Mouse (Mus musculus) forebrain, postnatal 0 days (tissue): Measurements from ENCODE around the gene Zbtb16. TPM values are rescaled to one million over a fixed set of nuclear protein-coding genes. Genes with fewer than 3 reads are reported as not detected.

ENCODE experiments used
- ATAC-seq: fragments of 200-750 bp; cut with Nextera tagmentation; 2 replicates; pipeline ENCODE4 v1.8.0; 2017; ENCODE audit warnings: mild to moderate bottlenecking, moderate library complexity
- DNase-seq: peaks from one replicate; pipeline ENCODE4 v3.0.0-alpha.2; 2015
- H3K27ac ChIP-seq: fragments of 300-500 bp; sonication (generic); 2 replicates; pipeline ENCODE4 v1.5.1; 2014; ENCODE audit warnings: low read depth, mild to moderate bottlenecking, antibody characterized with exemption, low read length, moderate library complexity, mixed read lengths
- H3K27me3 ChIP-seq: fragments of 300-500 bp; sonication (generic); 2 replicates; pipeline ENCODE4 v1.6.1; 2014; ENCODE audit warnings: mild to moderate bottlenecking, low read length, mixed read lengths; ENCODE audit not compliant: insufficient read depth
- H3K36me3 ChIP-seq: fragments of 300-500 bp; sonication (generic); 2 replicates; pipeline ENCODE4 v1.6.1; 2014; ENCODE audit warnings: mild to moderate bottlenecking, moderate library complexity; ENCODE audit not compliant: insufficient read depth
- H3K4me1 ChIP-seq: fragments of 300-500 bp; sonication (generic); 2 replicates; pipeline ENCODE4 v1.6.1; 2014; ENCODE audit warnings: antibody characterized with exemption; ENCODE audit not compliant: insufficient read depth
- H3K4me2 ChIP-seq: fragments of 300-500 bp; sonication (generic); 2 replicates; pipeline ENCODE4 v1.6.1; 2014; ENCODE audit warnings: low read depth, mild to moderate bottlenecking, moderate library complexity
- H3K4me3 ChIP-seq: fragments of 300-500 bp; sonication (generic); 2 replicates; pipeline ENCODE4 v1.5.1; 2014; ENCODE audit warnings: low read depth, low read length, mixed read lengths
- H3K9ac ChIP-seq: fragments of 300-500 bp; sonication (generic); 2 replicates; pipeline ENCODE4 v1.6.1; 2014; ENCODE audit warnings: mild to moderate bottlenecking
- H3K9me3 ChIP-seq: fragments of 300-500 bp; sonication (generic); 2 replicates; pipeline ENCODE4 v1.6.1; 2016; ENCODE audit warnings: low read length
- CTCF ChIP-seq: sonication (generic); IDR thresholded peaks from 2 replicates; pipeline ENCODE4 v1.5.1; 2016; ENCODE audit warnings: antibody characterized with exemption, control low read depth, low read depth
- WGBS: fragments of 180-500 bp; shearing (Covaris S2); extraction: QIAGEN DNeasy Blood & Tissue Kit; methylation state at CpG from one replicate; pipeline ENCODE4 v1.1.7; 2014; 5-methylcytosine and 5-hydroxymethylcytosine counted together
- polyA plus RNA-seq: library from polyadenylated mRNA; unstranded; fragments of >200 nt; fragmentation: Nextera tagmentation; extraction: Ambion mirVana; gene quantifications from 2 replicates; pipeline ENCODE4 v1.2.1, GENCODE M21; 2015
- total RNA-seq: library from RNA; depleted of rRNA; stranded (reverse); fragments of >200 nt; gene quantifications from 2 replicates; pipeline ENCODE4 v1.2.3, GENCODE M21; 2014

Gene Zbtb16
- total and polyA plus RNA-seq, 2 experiments from 2014 or later: 6.8 to 12.6 TPM

DNA sequence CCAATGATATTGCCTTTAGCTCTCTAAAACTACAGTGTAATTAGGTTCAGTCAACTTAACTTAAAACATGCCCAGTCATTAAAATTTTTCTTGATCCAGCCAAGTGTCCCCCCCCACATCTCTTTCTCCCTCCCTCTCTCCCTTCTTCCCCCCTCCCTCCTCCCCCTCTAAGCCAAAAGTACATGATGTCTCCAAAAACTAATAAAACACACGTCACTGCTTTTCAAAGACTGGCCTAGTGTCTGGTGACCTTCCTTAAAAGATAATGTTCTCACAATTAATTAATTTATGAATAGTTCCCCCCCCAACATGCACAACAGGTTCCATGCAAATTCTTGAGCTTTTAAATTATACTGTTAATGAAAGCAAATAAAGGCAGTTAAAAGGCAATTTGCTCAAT lies 48.7 kb downstream of the Zbtb16 start:
- Histone ChIP-seq H3K9me3 (no peaks in the 10 kb centered on the region), H3K27ac (no peak overlapping the region), H3K36me3 (no peaks in the 10 kb centered on the region), H3K4me2 (no peak overlapping the region), H3K27me3 (no peaks in the 10 kb centered on the region), H3K4me3 (no peak overlapping the region), H3K9ac (no peak overlapping the region), H3K4me1 (no peaks in the 10 kb centered on the region)
- TF ChIP-seq CTCF: no peak
- WGBS: 63% methylated on average over 1 of the region's 1 CpGs
- DNase-seq: no peak
- no peak for ATAC-seq

DNA sequence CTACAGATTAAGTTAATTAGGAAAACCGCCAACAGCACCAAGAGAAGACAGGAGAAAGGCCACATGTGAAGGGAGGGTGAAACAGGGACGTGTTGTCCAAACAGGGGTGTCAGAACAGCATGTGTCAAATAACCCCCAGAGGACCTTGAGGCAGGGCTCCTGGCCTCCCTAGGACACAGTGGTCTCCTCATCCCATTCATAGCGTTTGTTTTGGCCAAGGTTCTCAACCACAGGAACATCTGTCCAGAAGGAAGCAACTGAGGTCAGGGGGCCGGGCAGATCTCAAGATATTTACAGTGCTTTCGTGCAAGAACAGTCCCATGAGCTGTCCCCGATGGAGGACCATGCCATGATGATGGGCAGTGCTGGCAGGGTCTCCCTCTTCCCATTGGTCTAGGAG lies 49.2 kb downstream of the Zbtb16 start:
- 72% methylated on average over 6 of the region's 6 CpGs for WGBS

DNA sequence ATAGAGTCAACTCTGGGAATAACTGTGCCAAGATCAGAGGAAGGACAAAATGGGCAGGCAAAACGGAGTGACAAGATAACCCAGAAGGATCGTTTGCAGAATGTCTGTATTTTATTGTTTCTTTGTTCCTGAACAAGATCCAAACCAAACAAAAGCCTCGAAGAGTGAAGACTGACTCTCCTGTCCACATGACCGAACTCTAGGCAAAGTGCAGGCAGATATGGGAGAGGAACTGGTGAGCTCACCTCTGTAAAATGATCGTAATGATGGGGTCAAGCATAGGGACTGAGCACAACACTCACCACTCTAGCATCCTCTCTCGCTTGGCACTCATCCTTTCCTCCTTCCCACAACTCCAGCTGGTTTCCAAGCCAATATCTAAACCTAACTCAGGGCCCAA lies 51.1 kb downstream of the Zbtb16 start:
- Histone ChIP-seq H3K4me1 (no peaks in the 10 kb centered on the region), H3K9me3 (no peaks in the 10 kb centered on the region), H3K36me3 (no peaks in the 10 kb centered on the region), H3K4me3 (no peak overlapping the region), H3K27me3 (no peaks in the 10 kb centered on the region), H3K27ac (no peak overlapping the region), H3K4me2 (no peak overlapping the region), H3K9ac (no peak overlapping the region)
- ATAC-seq (no peak), DNase-seq (no peak)
- TF ChIP-seq CTCF: no peak
- WGBS: 81% methylated on average over 6 of the region's 6 CpGs

More for the DNA sequence above, 49.2 kb downstream of the Zbtb16 start:
- Histone ChIP-seq H3K4me3 (no peak overlapping the region), H3K36me3 (no peaks in the 10 kb centered on the region), H3K9me3 (no peaks in the 10 kb centered on the region), H3K27ac (no peak overlapping the region), H3K9ac (no peak overlapping the region), H3K27me3 (no peaks in the 10 kb centered on the region), H3K4me2 (no peak overlapping the region), H3K4me1 (no peaks in the 10 kb centered on the region)
- DNase-seq (no peak), ATAC-seq (no peak)
- TF ChIP-seq CTCF: no peak

DNA sequence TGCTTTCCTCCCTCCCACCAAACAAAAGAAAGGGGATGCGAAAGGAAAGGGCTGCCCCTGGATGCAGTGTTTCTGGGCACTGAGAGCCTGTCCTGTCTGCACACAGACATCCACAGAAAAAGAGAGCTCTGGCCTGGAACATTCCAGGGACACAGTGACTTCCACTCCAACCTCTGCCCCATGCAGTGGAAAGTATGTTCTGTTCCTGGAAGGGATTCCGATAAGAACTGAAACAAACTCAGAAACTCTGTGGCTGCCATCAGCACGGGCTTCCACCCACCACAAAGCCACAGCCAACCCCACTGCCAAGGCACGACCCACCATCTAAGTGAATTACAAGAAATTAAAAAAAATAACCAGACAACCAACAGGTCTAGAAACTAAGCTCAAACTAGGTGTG lies 52.7 kb downstream of the Zbtb16 start:
- ATAC-seq: no peak
- no peak overlapping the region for H3K9ac ChIP-seq
- DNase-seq: no peak
- no peaks in the 10 kb centered on the region for H3K9me3 ChIP-seq
- H3K27me3 ChIP-seq: no peaks in the 10 kb centered on the region
- no peaks in the 10 kb centered on the region for H3K36me3 ChIP-seq
- no peak overlapping the region for H3K4me3 ChIP-seq
- TF ChIP-seq CTCF: no peak
- no peak overlapping the region for H3K27ac ChIP-seq
- 76% methylated on average over 4 of the region's 4 CpGs for WGBS
- no peak overlapping the region for H3K4me2 ChIP-seq
- no peaks in the 10 kb centered on the region for H3K4me1 ChIP-seq

DNA sequence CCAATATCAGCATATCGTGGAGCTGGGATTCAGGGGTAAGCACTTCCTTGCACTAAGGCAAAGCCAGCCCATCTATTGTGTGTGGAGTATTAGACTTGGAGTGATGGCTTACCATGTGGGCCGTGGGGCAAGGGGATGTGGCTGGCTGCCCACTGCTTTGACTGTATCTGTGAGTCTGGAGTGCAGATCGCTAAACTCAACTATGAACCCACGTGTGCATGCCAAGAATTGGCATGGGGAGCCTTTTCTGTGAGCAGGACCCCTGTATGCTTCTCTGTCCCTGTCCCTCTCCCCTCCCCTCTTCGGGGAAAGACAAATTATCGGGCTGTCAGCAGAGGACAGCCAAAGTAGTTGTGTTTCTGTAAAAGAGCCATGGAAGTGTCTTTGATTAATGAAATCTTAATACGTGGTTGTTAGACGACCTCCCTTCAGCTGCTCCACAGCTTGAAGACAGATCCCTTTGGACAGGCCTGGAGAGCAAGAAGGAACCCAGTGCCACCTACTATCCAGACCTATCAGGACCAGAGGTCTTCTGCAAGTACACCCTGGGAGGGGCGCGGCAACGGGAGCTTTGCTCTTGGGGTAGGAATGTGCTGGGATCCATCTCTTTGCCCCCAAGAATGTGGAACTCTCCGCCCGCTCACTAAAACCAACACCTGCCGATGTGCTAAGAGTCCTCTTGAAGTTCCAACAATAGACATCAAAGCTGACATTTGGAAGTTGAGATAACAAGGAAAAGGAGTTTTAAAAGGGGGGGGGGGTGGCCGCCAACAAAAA lies 53.5 kb downstream of the Zbtb16 start:
- WGBS: 42% methylated on average over 15 of the region's 15 CpGs
- Histone ChIP-seq H3K27ac (no peak overlapping the region), H3K4me2 (no peak overlapping the region), H3K4me1 (no peaks in the 10 kb centered on the region), H3K36me3 (no peaks in the 10 kb centered on the region), H3K4me3 (no peak overlapping the region), H3K9ac (no peak overlapping the region), H3K27me3 (no peaks in the 10 kb centered on the region), H3K9me3 (no peaks in the 10 kb centered on the region)
- TF ChIP-seq CTCF: no peak
- ATAC-seq: no peak
- no peak for DNase-seq

DNA sequence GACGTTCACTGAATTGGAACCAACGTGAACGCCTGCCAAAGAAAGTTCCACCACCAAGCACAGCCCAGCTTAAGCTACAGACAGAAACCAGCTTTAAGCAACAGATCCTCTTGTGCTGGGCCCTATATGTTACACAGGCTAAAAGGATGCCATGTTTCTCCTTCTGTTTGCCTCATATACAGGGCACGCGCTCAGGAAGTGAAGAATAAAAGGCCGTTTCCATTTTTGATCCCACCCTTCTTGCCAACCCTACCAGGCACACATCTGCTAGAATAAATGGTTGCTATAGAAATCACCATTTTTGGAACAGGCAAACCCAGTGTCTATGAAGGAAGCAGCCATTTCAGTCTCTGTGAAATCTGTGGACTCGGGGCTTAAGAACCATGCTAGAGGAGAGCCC lies 59.8 kb downstream of the Zbtb16 start:
- TF ChIP-seq CTCF: no peak
- Histone ChIP-seq H3K27ac (peak overlapping the region; percentile 54), H3K4me1 (no peaks in the 10 kb centered on the region), H3K9me3 (no peaks in the 10 kb centered on the region), H3K27me3 (no peaks in the 10 kb centered on the region), H3K36me3 (no peaks in the 10 kb centered on the region), H3K9ac (no peak overlapping the region), H3K4me2 (no peak overlapping the region), H3K4me3 (no peak overlapping the region)
- ATAC-seq (peak; percentile 85), DNase-seq (peak; percentile 77)
- 53% methylated on average over 7 of the region's 7 CpGs for WGBS

DNA sequence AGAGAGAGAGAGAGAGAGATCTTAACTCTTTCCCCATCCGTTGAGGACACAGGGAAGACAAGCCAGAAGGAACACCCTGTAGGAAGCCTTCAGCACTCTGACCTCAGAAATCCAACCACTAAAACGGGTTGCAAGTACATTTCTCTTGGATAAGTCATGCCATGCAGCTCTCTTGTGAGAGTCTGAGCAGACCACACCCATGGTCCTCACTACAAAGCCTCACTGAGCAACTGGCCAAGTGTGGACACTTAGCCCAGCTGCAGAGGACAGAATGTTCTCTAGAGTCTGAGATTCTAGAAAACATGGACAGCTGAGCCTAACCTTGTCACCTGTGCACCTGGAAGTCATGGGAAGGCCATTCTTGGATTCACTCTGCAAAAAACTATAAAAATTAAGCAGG lies 60.5 kb downstream of the Zbtb16 start:
- Histone ChIP-seq H3K9ac (no peak overlapping the region), H3K4me1 (no peaks in the 10 kb centered on the region), H3K27ac (0 out of 2 replicates have a peak overlapping the region, but pooled peaks have one; percentile 54), H3K36me3 (no peaks in the 10 kb centered on the region), H3K27me3 (no peaks in the 10 kb centered on the region), H3K9me3 (no peaks in the 10 kb centered on the region), H3K4me3 (no peak overlapping the region), H3K4me2 (no peak overlapping the region)
- no peak for TF ChIP-seq CTCF
- 71% methylated on average over 2 of the region's 2 CpGs for WGBS
- DNase-seq (no peak), ATAC-seq (no peak)
